Mouse (Mus musculus): ENCODE measurements around the gene Asap3. TPM values are rescaled to one million over a fixed set of nuclear protein-coding genes. Genes with fewer than 3 reads are reported as not detected.
A peak's percentile ranks its signal among the peaks of the same experiment; 100 is the strongest.

The Asap3 gene
- polyA plus RNA-seq, 1 experiment from 2014 or later, result 3.2 TPM

- no peak overlapping the region for H3K27ac ChIP-seq (replicated peaks; ENCODE audit: low read depth, low read length)
These were observed 75.4 kb downstream of the Asap3 start for GRCm38 (mm10) chr4:136281611-136282010.

DNA sequence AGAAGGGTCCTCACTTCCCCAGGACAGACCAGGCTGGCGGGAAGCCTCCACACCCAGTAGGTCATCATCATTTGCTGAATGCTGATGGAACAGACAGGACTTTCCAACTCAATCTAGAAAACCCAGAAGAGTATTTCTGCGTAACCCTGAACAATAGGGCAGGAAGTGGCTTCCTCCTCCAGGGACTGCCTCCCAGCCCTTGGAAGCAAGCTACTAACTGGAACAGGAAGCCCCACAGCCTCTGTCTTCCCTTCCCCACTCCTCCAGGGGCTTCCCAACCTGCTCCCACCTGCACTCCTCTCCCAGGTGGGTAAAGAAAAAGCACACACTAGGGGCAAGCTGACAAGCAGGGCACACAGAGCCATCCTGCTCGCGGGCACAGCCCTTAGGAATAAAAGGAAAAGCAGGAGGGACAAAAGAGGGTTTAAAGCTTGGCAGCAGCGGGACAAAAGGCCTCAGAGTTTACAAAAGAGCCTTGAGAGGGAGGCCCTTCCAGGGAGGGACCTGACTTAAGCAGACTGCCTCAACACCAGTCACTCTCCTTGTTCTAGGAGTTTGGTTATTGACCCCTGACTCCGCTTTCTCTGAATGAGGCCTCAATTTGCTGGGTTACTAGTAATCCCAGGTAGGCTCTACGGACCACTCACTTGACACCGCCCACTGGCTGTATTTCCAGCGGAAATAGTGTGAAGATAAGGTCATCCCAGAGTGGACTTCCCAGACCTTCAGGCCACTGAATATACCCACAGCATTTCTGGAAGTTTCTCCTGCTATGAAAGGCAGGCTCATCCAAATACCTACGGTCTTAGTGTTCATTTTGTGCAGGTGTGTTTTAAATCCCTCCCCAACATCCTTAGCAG, 76.7 kb downstream of the Asap3 start:
- Histone ChIP-seq H3K9me3 (ENCODE audit: control insufficient read depth, low read length) (no peaks in the 10 kb centered on the region), H3K4me1 (ENCODE audit: control insufficient read depth, insufficient read depth, low read length) (peaks cover 5% of the 10 kb centered on the region; the same call in 1 of the 2 replicates), H3K4me3 (ENCODE audit: low read depth, low read length) (no peak overlapping the region), H3K4me2 (ENCODE audit: low read depth, severe bottlenecking) (no peak overlapping the region), H3K27ac (replicated peaks; ENCODE audit: low read depth, low read length) (no peak overlapping the region), H3K27me3 (ENCODE audit: control insufficient read depth, insufficient read depth, low read length) (no peaks in the 10 kb centered on the region), H3K36me3 (ENCODE audit: control insufficient read depth, insufficient read depth, low read length) (peaks cover 1% of the 10 kb centered on the region; the same call in 1 of the 2 replicates), H3K9ac (ENCODE audit: low read length) (no peak overlapping the region)
- 53% methylated on average over 10 of the region's 10 CpGs for WGBS
- DNase-seq (ENCODE audit: low spot score) (no peak), ATAC-seq (ENCODE audit: insufficient number of reproducible peaks, low FRiP score, low TSS enrichment, low read depth) (no peak)

More at GRCm38 (mm10) chr4:136281611-136282010, 75.4 kb downstream of the Asap3 start:
- 36% methylated on average over 9 of the region's 9 CpGs for WGBS
- Histone ChIP-seq H3K4me1 (ENCODE audit: control insufficient read depth, insufficient read depth, low read length) (peaks cover 2% of the 10 kb centered on the region; the same call in 1 of the 2 replicates), H3K9me3 (ENCODE audit: control insufficient read depth, low read length) (no peaks in the 10 kb centered on the region), H3K9ac (ENCODE audit: low read length) (no peak overlapping the region), H3K4me3 (ENCODE audit: low read depth, low read length) (no peak overlapping the region), H3K36me3 (ENCODE audit: control insufficient read depth, insufficient read depth, low read length) (no peaks in the 10 kb centered on the region), H3K4me2 (ENCODE audit: low read depth, severe bottlenecking) (no peak overlapping the region), H3K27me3 (ENCODE audit: control insufficient read depth, insufficient read depth, low read length) (no peaks in the 10 kb centered on the region)
- ATAC-seq (ENCODE audit: insufficient number of reproducible peaks, low FRiP score, low TSS enrichment, low read depth) (no peak), DNase-seq (ENCODE audit: low spot score) (no peak)

- Histone ChIP-seq H3K4me2 (ENCODE audit: low read depth, severe bottlenecking) (no peak overlapping the region), H3K9ac (ENCODE audit: low read length) (no peak overlapping the region)
These were observed 77.6 kb downstream of the Asap3 start for GRCm38 (mm10) chr4:136283783-136284182.

GRCm38 (mm10) chr4:136284455-136284854, 78.3 kb downstream of the Asap3 start, which contains the start of gene Zfp46:
Gene Zfp46, plus strand, starts transcription at chr4:136284683.
- H3K4me3 ChIP-seq (ENCODE audit: low read depth, low read length), result peak within 1 kb of the TSS; percentile 62
- ATAC-seq (ENCODE audit: insufficient number of reproducible peaks, low FRiP score, low TSS enrichment, low read depth) (no peak), DNase-seq (ENCODE audit: low spot score) (no peak)
- WGBS, result 71% methylated on average over 5 of the region's 5 CpGs
- H3K4me1 ChIP-seq (ENCODE audit: control insufficient read depth, insufficient read depth, low read length), result peaks cover 5% of the 10 kb centered on the region; the same call in 1 of the 2 replicates
- peaks cover 11% of the 10 kb centered on the region for H3K36me3 ChIP-seq (ENCODE audit: control insufficient read depth, insufficient read depth, low read length)
- H3K9ac ChIP-seq (ENCODE audit: low read length), result peak within 1 kb of the TSS; percentile 69
- H3K4me2 ChIP-seq (ENCODE audit: low read depth, severe bottlenecking), result peak within 1 kb of the TSS; percentile 79
- H3K27me3 ChIP-seq (ENCODE audit: control insufficient read depth, insufficient read depth, low read length), result peaks cover 1% of the 10 kb centered on the region; the same call in 1 of the 2 replicates
- no peaks in the 10 kb centered on the region; the same call in 1 of the 2 replicates for H3K9me3 ChIP-seq (ENCODE audit: control insufficient read depth, low read length)
- peak within 1 kb of the TSS; percentile 68 for H3K27ac ChIP-seq (replicated peaks; ENCODE audit: low read depth, low read length)

More at GRCm38 (mm10) chr4:136283783-136284182, 77.6 kb downstream of the Asap3 start:
- DNase-seq (ENCODE audit: low spot score) (no peak), ATAC-seq (ENCODE audit: insufficient number of reproducible peaks, low FRiP score, low TSS enrichment, low read depth) (no peak)
- peaks cover 5% of the 10 kb centered on the region; the same call in 1 of the 2 replicates for H3K4me1 ChIP-seq (ENCODE audit: control insufficient read depth, insufficient read depth, low read length)
- H3K36me3 ChIP-seq (ENCODE audit: control insufficient read depth, insufficient read depth, low read length), result peaks cover 7% of the 10 kb centered on the region
- WGBS, result 25% methylated on average over 2 of the region's 2 CpGs
- H3K9me3 ChIP-seq (ENCODE audit: control insufficient read depth, low read length), result no peaks in the 10 kb centered on the region; the same call in 1 of the 2 replicates
- H3K27me3 ChIP-seq (ENCODE audit: control insufficient read depth, insufficient read depth, low read length), result no peaks in the 10 kb centered on the region
- no peak overlapping the region for H3K27ac ChIP-seq (replicated peaks; ENCODE audit: low read depth, low read length)
- H3K4me3 ChIP-seq (ENCODE audit: low read depth, low read length), result no peak overlapping the region

DNA sequence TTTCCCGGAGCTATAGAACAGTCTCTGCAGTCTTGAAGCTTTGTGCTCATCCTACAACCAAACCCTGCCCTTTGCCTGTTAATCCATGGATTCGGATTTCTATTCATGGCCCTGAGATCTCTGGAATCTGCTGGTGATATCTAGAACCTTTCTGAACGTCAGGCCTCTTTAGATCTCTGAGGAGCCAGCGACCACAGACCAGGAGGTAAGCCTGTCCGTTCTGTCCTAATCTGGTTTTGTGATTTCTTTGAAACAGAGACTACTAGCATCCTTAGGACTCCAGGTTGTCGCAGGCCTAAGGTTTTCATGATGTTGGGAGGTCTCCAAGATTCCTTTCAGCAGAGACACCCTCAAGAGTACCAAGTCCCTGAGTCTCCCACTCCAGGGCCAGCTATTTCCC, 78.7 kb downstream of the Asap3 start:
- peaks cover 5% of the 10 kb centered on the region; the same call in 1 of the 2 replicates for H3K4me1 ChIP-seq (ENCODE audit: control insufficient read depth, insufficient read depth, low read length)

DNA sequence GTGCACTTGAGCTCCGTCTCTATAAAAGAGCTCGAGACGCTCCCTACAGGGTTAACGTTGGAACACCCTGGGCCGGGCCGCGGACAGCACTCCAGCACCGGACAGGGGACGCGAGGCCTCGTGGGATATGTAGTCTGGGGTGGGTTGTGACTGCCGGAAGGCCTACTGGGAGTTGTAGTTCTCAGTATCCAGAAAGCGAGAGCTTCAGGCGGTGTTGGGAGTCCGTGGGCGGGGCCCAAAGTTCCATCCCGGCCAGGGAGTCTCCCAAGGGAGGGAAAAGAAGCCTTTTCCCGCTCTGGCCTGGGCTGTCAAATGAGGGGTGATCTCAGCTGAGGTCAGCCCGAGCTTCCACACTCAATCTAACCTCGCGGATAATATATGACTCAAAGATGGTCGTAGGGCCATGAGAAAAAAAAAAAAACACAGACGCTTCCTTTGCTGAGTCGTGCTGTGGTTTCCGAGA, 79.2 kb downstream of the Asap3 start:
- no peaks in the 10 kb centered on the region; the same call in 1 of the 2 replicates for H3K9me3 ChIP-seq (ENCODE audit: control insufficient read depth, low read length)
- H3K27ac ChIP-seq (replicated peaks; ENCODE audit: low read depth, low read length), result peak overlapping the region; percentile 68
- DNase-seq (ENCODE audit: low spot score) (peak; percentile 94), ATAC-seq (ENCODE audit: insufficient number of reproducible peaks, low FRiP score, low TSS enrichment, low read depth) (peak; percentile 95)
- peak overlapping the region; percentile 79 for H3K4me2 ChIP-seq (ENCODE audit: low read depth, severe bottlenecking)
- 0% methylated on average over 25 of the region's 25 CpGs for WGBS
- peak overlapping the region; percentile 62 for H3K4me3 ChIP-seq (ENCODE audit: low read depth, low read length)
- peak overlapping the region; percentile 69 for H3K9ac ChIP-seq (ENCODE audit: low read length)
- peaks cover 15% of the 10 kb centered on the region for H3K36me3 ChIP-seq (ENCODE audit: control insufficient read depth, insufficient read depth, low read length)
- H3K4me1 ChIP-seq (ENCODE audit: control insufficient read depth, insufficient read depth, low read length), result peaks cover 5% of the 10 kb centered on the region; the same call in 1 of the 2 replicates
- peaks cover 8% of the 10 kb centered on the region for H3K27me3 ChIP-seq (ENCODE audit: control insufficient read depth, insufficient read depth, low read length)

More for the DNA sequence above, 78.7 kb downstream of the Asap3 start:
- no peak for DNase-seq (ENCODE audit: low spot score)
- Histone ChIP-seq H3K9me3 (ENCODE audit: control insufficient read depth, low read length) (no peaks in the 10 kb centered on the region; the same call in 1 of the 2 replicates), H3K27me3 (ENCODE audit: control insufficient read depth, insufficient read depth, low read length) (peaks cover 4% of the 10 kb centered on the region), H3K36me3 (ENCODE audit: control insufficient read depth, insufficient read depth, low read length) (peaks cover 11% of the 10 kb centered on the region), H3K27ac (replicated peaks; ENCODE audit: low read depth, low read length) (no peak overlapping the region; the same call in 1 of the 2 replicates), H3K4me2 (ENCODE audit: low read depth, severe bottlenecking) (peak overlapping the region; percentile 79), H3K9ac (ENCODE audit: low read length) (peak overlapping the region; percentile 69; the same call in 1 of the 2 replicates), H3K4me3 (ENCODE audit: low read depth, low read length) (peak overlapping the region; percentile 62)
- WGBS, result 52% methylated on average over 6 of the region's 6 CpGs
- ATAC-seq (ENCODE audit: insufficient number of reproducible peaks, low FRiP score, low TSS enrichment, low read depth), result no peak

- peak overlapping the region; percentile 79 for H3K4me2 ChIP-seq (ENCODE audit: low read depth, severe bottlenecking)
- peak overlapping the region; percentile 62 for H3K4me3 ChIP-seq (ENCODE audit: low read depth, low read length)
- H3K36me3 ChIP-seq (ENCODE audit: control insufficient read depth, insufficient read depth, low read length), result peaks cover 20% of the 10 kb centered on the region
- H3K27me3 ChIP-seq (ENCODE audit: control insufficient read depth, insufficient read depth, low read length), result peaks cover 11% of the 10 kb centered on the region
- no peaks in the 10 kb centered on the region; the same call in 1 of the 2 replicates for H3K9me3 ChIP-seq (ENCODE audit: control insufficient read depth, low read length)
- peak overlapping the region; percentile 68 for H3K27ac ChIP-seq (replicated peaks; ENCODE audit: low read depth, low read length)
- H3K4me1 ChIP-seq (ENCODE audit: control insufficient read depth, insufficient read depth, low read length), result peaks cover 5% of the 10 kb centered on the region; the same call in 1 of the 2 replicates
- peak; percentile 95 for DNase-seq (ENCODE audit: low spot score)
- WGBS, result under 1% methylated on average over 29 of the region's 29 CpGs
- peak overlapping the region; percentile 69 for H3K9ac ChIP-seq (ENCODE audit: low read length)
- ATAC-seq (ENCODE audit: insufficient number of reproducible peaks, low FRiP score, low TSS enrichment, low read depth), result peak; percentile 92
These were observed 79.7 kb downstream of the Asap3 start for GRCm38 (mm10) chr4:136285811-136286371.

Data from limb, embryonic 11.5 days (tissue).